Mouse (Mus musculus): ENCODE results near the gene Dab1. TPM values are rescaled to one million over a fixed set of nuclear protein-coding genes. Genes with fewer than 3 reads are reported as not detected.

Gene Dab1
- polyA plus RNA-seq, 1 experiment from 2014 or later = 22.8 TPM

- no peaks in the 10 kb centered on the region for H3K4me1 ChIP-seq (replicated peaks; ENCODE audit: insufficient read depth, low read length)
- no peaks in the 10 kb centered on the region for H3K36me3 ChIP-seq (ENCODE audit: insufficient read depth, low read length)
- ATAC-seq (replicated peaks; ENCODE audit: low FRiP score, low read depth) = no peak
- H3K9ac ChIP-seq (ENCODE audit: low read depth, low read length) = no peak overlapping the region
- no peak overlapping the region for H3K4me2 ChIP-seq (ENCODE audit: low read length)
- no peak for TF ChIP-seq CTCF (IDR thresholded peaks at IDR 0.05; ENCODE audit: low read depth)
- 76% methylated on average over 7 of the region's 7 CpGs for WGBS
- H3K27ac ChIP-seq = no peak overlapping the region
- H3K27me3 ChIP-seq (ENCODE audit: insufficient read depth, low read length) = no peaks in the 10 kb centered on the region
- no peaks in the 10 kb centered on the region for H3K9me3 ChIP-seq (replicated peaks; ENCODE audit: low read length)
- no peak overlapping the region for H3K4me3 ChIP-seq (replicated peaks; ENCODE audit: low read depth, low read length)
- DNase-seq (ENCODE audit: low spot score) = no peak
Measured at GRCm38 (mm10) chr4:103961134-103962049, 342.2 kb downstream of the Dab1 start.

DNA sequence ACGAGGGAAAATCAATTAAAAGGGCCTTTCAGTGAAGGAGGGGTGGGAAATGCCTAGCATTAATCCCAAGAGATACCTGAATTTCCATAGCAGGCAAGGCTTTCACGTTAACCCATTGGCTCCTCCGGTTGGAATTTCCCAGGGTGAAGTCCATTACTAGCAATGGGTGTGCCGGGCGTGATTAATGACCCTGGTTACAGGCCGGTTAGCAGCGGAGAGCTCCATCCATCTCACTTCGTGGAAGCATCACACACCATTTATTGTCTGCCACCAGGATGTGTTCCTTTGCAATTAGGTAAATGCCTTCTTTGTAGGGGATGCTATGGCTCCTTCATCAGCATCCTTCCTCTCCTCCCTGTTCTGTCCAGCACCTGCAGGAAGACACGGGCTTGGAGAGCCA is 350.7 kb downstream of the Dab1 start:
- no peak overlapping the region for H3K4me3 ChIP-seq (replicated peaks; ENCODE audit: low read depth, low read length)
- TF ChIP-seq CTCF (IDR thresholded peaks at IDR 0.05; ENCODE audit: low read depth) = no peak
- H3K9ac ChIP-seq (ENCODE audit: low read depth, low read length) = no peak overlapping the region
- no peaks in the 10 kb centered on the region for H3K4me1 ChIP-seq (replicated peaks; ENCODE audit: insufficient read depth, low read length)
- DNase-seq (ENCODE audit: low spot score) = peak; percentile 11
- WGBS = 20% methylated on average over 9 of the region's 9 CpGs
- ATAC-seq (replicated peaks; ENCODE audit: low FRiP score, low read depth) = no peak
- no peak overlapping the region for H3K27ac ChIP-seq
- no peak overlapping the region for H3K4me2 ChIP-seq (ENCODE audit: low read length)
- no peaks in the 10 kb centered on the region for H3K9me3 ChIP-seq (replicated peaks; ENCODE audit: low read length)
- no peaks in the 10 kb centered on the region for H3K27me3 ChIP-seq (ENCODE audit: insufficient read depth, low read length)
- H3K36me3 ChIP-seq (ENCODE audit: insufficient read depth, low read length) = no peaks in the 10 kb centered on the region

- whole genome bisulfite sequencing = 71% methylated on average over 2 of the region's 2 CpGs
- TF ChIP-seq CTCF (IDR thresholded peaks at IDR 0.05; ENCODE audit: low read depth) = no peak
Measured at GRCm38 (mm10) chr4:103974536-103974935, 355.4 kb downstream of the Dab1 start.

GRCm38 (mm10) chr4:103974946-103975345 is 355.8 kb downstream of the Dab1 start:
- no peaks in the 10 kb centered on the region for H3K27me3 ChIP-seq (ENCODE audit: insufficient read depth, low read length)
- no peaks in the 10 kb centered on the region for H3K9me3 ChIP-seq (replicated peaks; ENCODE audit: low read length)
- H3K4me2 ChIP-seq (ENCODE audit: low read length) = no peak overlapping the region
- H3K27ac ChIP-seq = no peak overlapping the region
- TF ChIP-seq CTCF (IDR thresholded peaks at IDR 0.05; ENCODE audit: low read depth) = no peak
- H3K4me3 ChIP-seq (replicated peaks; ENCODE audit: low read depth, low read length) = no peak overlapping the region
- WGBS = 85% methylated on average over 2 of the region's 2 CpGs
- DNase-seq (ENCODE audit: low spot score) (no peak), ATAC-seq (replicated peaks; ENCODE audit: low FRiP score, low read depth) (no peak)
- no peaks in the 10 kb centered on the region for H3K36me3 ChIP-seq (ENCODE audit: insufficient read depth, low read length)
- no peak overlapping the region for H3K9ac ChIP-seq (ENCODE audit: low read depth, low read length)
- H3K4me1 ChIP-seq (replicated peaks; ENCODE audit: insufficient read depth, low read length) = no peaks in the 10 kb centered on the region

More at GRCm38 (mm10) chr4:103974536-103974935, 355.4 kb downstream of the Dab1 start:
- Histone ChIP-seq H3K9ac (ENCODE audit: low read depth, low read length) (no peak overlapping the region), H3K36me3 (ENCODE audit: insufficient read depth, low read length) (no peaks in the 10 kb centered on the region), H3K27me3 (ENCODE audit: insufficient read depth, low read length) (no peaks in the 10 kb centered on the region), H3K4me3 (replicated peaks; ENCODE audit: low read depth, low read length) (no peak overlapping the region), H3K4me1 (replicated peaks; ENCODE audit: insufficient read depth, low read length) (no peaks in the 10 kb centered on the region), H3K4me2 (ENCODE audit: low read length) (no peak overlapping the region), H3K9me3 (replicated peaks; ENCODE audit: low read length) (no peaks in the 10 kb centered on the region), H3K27ac (no peak overlapping the region)
- DNase-seq (ENCODE audit: low spot score) = no peak
- no peak for ATAC-seq (replicated peaks; ENCODE audit: low FRiP score, low read depth)

DNA sequence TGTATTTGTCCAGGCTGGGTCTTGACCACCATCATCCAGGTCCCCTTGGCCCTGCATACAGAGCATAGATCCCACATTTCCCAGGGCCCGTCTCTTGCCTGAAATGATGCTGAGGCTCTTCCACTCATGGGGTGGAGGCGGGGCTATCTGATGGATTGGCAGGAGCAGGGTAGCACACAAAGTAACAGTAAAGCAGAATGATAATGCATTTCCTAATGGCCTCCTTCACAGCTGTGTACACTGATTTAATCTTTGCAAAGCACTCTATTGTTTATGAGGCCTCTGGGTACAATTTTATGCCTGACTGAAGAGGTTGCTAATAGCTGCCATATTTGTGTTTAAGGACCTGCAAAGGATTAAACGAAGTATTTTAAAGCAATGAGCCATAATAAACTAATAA is 374.7 kb downstream of the Dab1 start:
- Histone ChIP-seq H3K9ac (ENCODE audit: low read depth, low read length) (no peak overlapping the region), H3K4me1 (replicated peaks; ENCODE audit: insufficient read depth, low read length) (no peaks in the 10 kb centered on the region), H3K4me3 (replicated peaks; ENCODE audit: low read depth, low read length) (no peak overlapping the region), H3K27me3 (ENCODE audit: insufficient read depth, low read length) (no peaks in the 10 kb centered on the region), H3K9me3 (replicated peaks; ENCODE audit: low read length) (no peaks in the 10 kb centered on the region), H3K27ac (no peak overlapping the region), H3K36me3 (ENCODE audit: insufficient read depth, low read length) (no peaks in the 10 kb centered on the region), H3K4me2 (ENCODE audit: low read length) (no peak overlapping the region)
- no peak for TF ChIP-seq CTCF (IDR thresholded peaks at IDR 0.05; ENCODE audit: low read depth)
- WGBS = 71% methylated on average over 3 of the region's 3 CpGs
- DNase-seq (ENCODE audit: low spot score) (no peak), ATAC-seq (replicated peaks; ENCODE audit: low FRiP score, low read depth) (no peak)

- no peak overlapping the region for H3K9ac ChIP-seq (ENCODE audit: low read depth, low read length)
- H3K4me1 ChIP-seq (replicated peaks; ENCODE audit: insufficient read depth, low read length) = no peaks in the 10 kb centered on the region
- no peak overlapping the region for H3K27ac ChIP-seq
- H3K9me3 ChIP-seq (replicated peaks; ENCODE audit: low read length) = no peaks in the 10 kb centered on the region
- no peaks in the 10 kb centered on the region for H3K27me3 ChIP-seq (ENCODE audit: insufficient read depth, low read length)
- H3K4me3 ChIP-seq (replicated peaks; ENCODE audit: low read depth, low read length) = no peak overlapping the region
- WGBS = 77% methylated on average over 1 of the region's 1 CpGs
- ATAC-seq (replicated peaks; ENCODE audit: low FRiP score, low read depth) (no peak), DNase-seq (ENCODE audit: low spot score) (no peak)
- TF ChIP-seq CTCF (IDR thresholded peaks at IDR 0.05; ENCODE audit: low read depth) = no peak
- H3K36me3 ChIP-seq (ENCODE audit: insufficient read depth, low read length) = no peaks in the 10 kb centered on the region
- no peak overlapping the region for H3K4me2 ChIP-seq (ENCODE audit: low read length)
Measured at GRCm38 (mm10) chr4:103994406-103994805, 375.2 kb downstream of the Dab1 start.

Measured in kidney, postnatal 0 days (tissue).